ENCODE assay signal across 20 mouse cellular contexts in genomic region chr19:23930826-23931225, GRCm38 (mm10).
DNase-seq lines count a peak whose midpoint lies in the region.
"Had no signal": no experiment of that assay in that cellular context is flagged by ENCODE, and none has a peak within 500 bp of the region (broad histone marks: within the 10 kb centered on the region; RNA-seq: fewer than 3 reads in every experiment).

No protein-coding gene starts in this region.

- DNase-seq in heart, adult 11 months, result peak; percentile 13
- no peak for DNase-seq in heart, postnatal 14 days
- peak; percentile 74 for DNase-seq in right cerebral cortex, adult 2 months (ENCODE audit: low spot score in 2 of 2)
- DNase-seq in right cerebral cortex, postnatal 4 days, result no peak
- DNase-seq in left cerebral cortex, postnatal 14 days (ENCODE audit: low spot score in 2 of 2), result peak; percentile 47 to 61
- peak; percentile 60 for DNase-seq in telencephalon, adult 2 months (ENCODE audit: low read depth, low spot score)
- DNase-seq in urinary bladder, adult 18-20 months (ENCODE audit: low spot score in 2 of 2), result no peak
- DNase-seq: adrenal gland, postnatal 25 days; B cell, adult 2 months; cerebellum, adult 2 months; cerebellum, postnatal 14 days; gastrocnemius, postnatal 14 days; heart, postnatal 36 days; kidney, adult 9 months; kidney, postnatal 10 days; layer of hippocampus, postnatal 36 days; lung, embryonic 14.5 days; lung, postnatal 36 days; thymus, adult 2 months; thymus, postnatal 36 days had no signal

- intact Hi-C loops in heart, postnatal 14 days (cut with DNase I), result no loop called here
- intact Hi-C loops in left cerebral cortex, postnatal 14 days (cut with DNase I), result no loop called here

Comparison
In these comparisons a context has a peak if more than half of its experiments do, and no peak if none do; other contexts are left out.
1. DNase-seq: peak in heart, adult 11 months (single experiment), right cerebral cortex, adult 2 months (2 of 2), left cerebral cortex, postnatal 14 days (2 of 2) and telencephalon, adult 2 months (single experiment); none in heart, postnatal 14 days (0 of 2), right cerebral cortex, postnatal 4 days (single experiment) and urinary bladder, adult 18-20 months (0 of 2).